Mouse (Mus musculus) liver, embryonic 13.5 days (tissue): Measurements from ENCODE around the gene Heca. TPM values are rescaled to one million over a fixed set of nuclear protein-coding genes. Genes with fewer than 3 reads are reported as not detected.
"Not testable (repeated sequence)": the region's sequence is repeated elsewhere in the genome, so short reads cannot be mapped to it uniquely, and the experiment has no call there.

ENCODE experiments used
- ATAC-seq: fragments of 200-750 bp; cut with Nextera tagmentation; 2 replicates; pipeline ENCODE4 v1.8.0; 2017; ENCODE audit warnings: low read depth, mild to moderate bottlenecking, moderate number of reproducible peaks, moderate library complexity
- DNase-seq: peaks from one replicate; pipeline ENCODE4 v3.0.0; 2022
- H3K27ac ChIP-seq: fragments of 300-500 bp; sonication (generic); 2 replicates; pipeline ENCODE4 v1.5.1; 2015; ENCODE audit warnings: moderate library complexity, mild to moderate bottlenecking, inconsistent platforms
- H3K27me3 ChIP-seq: fragments of 300-500 bp; sonication (generic); 2 replicates; pipeline ENCODE4 v1.6.1; 2015; ENCODE audit warnings: mild to moderate bottlenecking, inconsistent platforms
- H3K36me3 ChIP-seq: fragments of 300-500 bp; sonication (generic); 2 replicates; pipeline ENCODE4 v1.6.1; 2015; ENCODE audit warnings: mild to moderate bottlenecking, inconsistent platforms
- H3K4me1 ChIP-seq: fragments of 300-500 bp; sonication (generic); replicated peaks from 2 replicates; pipeline ENCODE4 v1.6.1; 2015; ENCODE audit warnings: inconsistent platforms
- H3K4me2 ChIP-seq: fragments of 300-500 bp; sonication (generic); 2 replicates; pipeline ENCODE4 v1.6.1; 2015; ENCODE audit warnings: inconsistent platforms, mild to moderate bottlenecking, moderate library complexity
- H3K4me3 ChIP-seq: fragments of 300-500 bp; sonication (generic); replicated peaks from 2 replicates; pipeline ENCODE4 v1.5.1; 2015; ENCODE audit warnings: mild to moderate bottlenecking, inconsistent platforms
- H3K9ac ChIP-seq: fragments of 300-500 bp; sonication (generic); 2 replicates; pipeline ENCODE4 v1.6.1; 2015; ENCODE audit warnings: mild to moderate bottlenecking, inconsistent platforms
- H3K9me3 ChIP-seq: fragments of 300-500 bp; sonication (generic); replicated peaks from 2 replicates; pipeline ENCODE4 v1.6.1; 2016; ENCODE audit warnings: inconsistent platforms
- WGBS: fragments of 180-500 bp; shearing (Covaris S2); methylation state at CpG from one replicate; pipeline ENCODE4 v1.1.7; 2015; ENCODE audit not compliant: insufficient replicate concordance; 5-methylcytosine and 5-hydroxymethylcytosine counted together
- polyA plus RNA-seq: library from polyadenylated mRNA; unstranded; fragments of >200 nt; fragmentation: Nextera tagmentation; extraction: Ambion mirVana; gene quantifications from 2 replicates; pipeline ENCODE4 v1.2.1, GENCODE M21; 2015

Heca gene
- polyA plus RNA-seq, 1 experiment from 2014 or later: 2.3 TPM

DNA sequence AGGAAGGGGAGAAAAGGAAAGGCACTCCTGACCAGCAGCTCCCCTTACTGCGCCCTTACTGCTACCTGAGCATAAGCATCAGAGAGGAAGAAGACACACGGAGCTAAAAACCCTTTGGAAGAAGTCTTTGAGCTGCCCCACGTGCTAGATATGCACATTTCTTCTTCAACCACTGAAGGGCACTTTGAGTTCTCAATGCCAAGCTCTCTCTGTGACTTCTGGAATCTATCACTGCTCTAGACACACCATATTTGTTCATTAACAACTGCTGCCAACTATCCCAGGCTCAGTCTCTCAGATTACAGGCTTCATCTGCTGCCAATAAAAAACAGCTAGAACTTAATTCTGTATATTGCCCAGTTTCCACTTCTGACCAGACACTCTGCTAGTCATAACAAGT, 15.7 kb downstream of the Heca start:
- Histone ChIP-seq H3K27ac (no peak overlapping the region), H3K9me3 (no peaks in the 10 kb centered on the region), H3K36me3 (no peaks in the 10 kb centered on the region), H3K9ac (no peak overlapping the region), H3K4me2 (no peak overlapping the region), H3K4me3 (no peak overlapping the region), H3K27me3 (no peaks in the 10 kb centered on the region), H3K4me1 (peaks cover 12% of the 10 kb centered on the region)
- WGBS: 66% methylated on average over 3 of the region's 3 CpGs
- no peak for DNase-seq
- ATAC-seq: no peak

DNA sequence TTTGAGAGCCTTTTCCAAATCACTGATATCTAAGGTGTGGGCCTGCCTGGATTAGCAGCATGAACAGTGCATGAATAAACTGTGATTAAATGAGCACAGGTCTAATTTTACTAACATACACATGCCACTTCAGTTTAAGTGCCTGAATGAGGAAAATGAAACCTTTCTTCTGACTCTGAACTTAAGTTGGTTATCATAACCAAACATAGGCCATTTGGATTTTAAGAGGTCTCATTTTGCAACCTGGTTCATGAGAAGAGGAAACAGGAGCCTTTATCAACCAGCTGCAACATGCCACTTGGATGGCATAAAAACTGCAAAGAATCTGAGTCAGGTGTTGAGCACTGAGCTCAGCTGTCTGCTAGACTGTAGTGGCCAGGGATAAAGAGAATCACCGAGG, 16.7 kb downstream of the Heca start:
- ATAC-seq: no peak
- Histone ChIP-seq H3K27me3 (no peaks in the 10 kb centered on the region), H3K27ac (no peak overlapping the region), H3K4me1 (peaks cover 12% of the 10 kb centered on the region), H3K36me3 (no peaks in the 10 kb centered on the region), H3K4me2 (no peak overlapping the region), H3K9me3 (no peaks in the 10 kb centered on the region), H3K9ac (no peak overlapping the region), H3K4me3 (no peak overlapping the region)
- no peak for DNase-seq
- WGBS: 24% methylated on average over 1 of the region's 1 CpGs

GRCm38 (mm10) chr10:17930445-17931083, 17.3 kb downstream of the Heca start:
- Histone ChIP-seq H3K27me3 (no peaks in the 10 kb centered on the region), H3K36me3 (no peaks in the 10 kb centered on the region), H3K9me3 (no peaks in the 10 kb centered on the region), H3K4me3 (no peak overlapping the region), H3K4me2 (no peak overlapping the region), H3K27ac (no peak overlapping the region), H3K9ac (no peak overlapping the region), H3K4me1 (peaks cover 12% of the 10 kb centered on the region)
- 41% methylated on average over 6 of the region's 6 CpGs for WGBS
- DNase-seq (no peak), ATAC-seq (no peak)

GRCm38 (mm10) chr10:17925200-17925599, 22.7 kb downstream of the Heca start:
- DNase-seq (no peak), ATAC-seq (no peak)
- H3K9ac ChIP-seq: no peak overlapping the region
- no peak overlapping the region for H3K4me3 ChIP-seq
- H3K9me3 ChIP-seq: no peaks in the 10 kb centered on the region
- 76% methylated on average over 3 of the region's 3 CpGs for WGBS
- H3K36me3 ChIP-seq: no peaks in the 10 kb centered on the region
- no peak overlapping the region for H3K4me2 ChIP-seq
- peaks cover 21% of the 10 kb centered on the region for H3K4me1 ChIP-seq
- no peak overlapping the region for H3K27ac ChIP-seq
- no peaks in the 10 kb centered on the region for H3K27me3 ChIP-seq

GRCm38 (mm10) chr10:17924166-17924565, 23.7 kb downstream of the Heca start:
- no peak overlapping the region for H3K27ac ChIP-seq
- 69% methylated on average over 3 of the region's 3 CpGs for WGBS
- ATAC-seq: no peak
- no peaks in the 10 kb centered on the region for H3K36me3 ChIP-seq
- no peak overlapping the region for H3K9ac ChIP-seq
- H3K4me3 ChIP-seq: no peak overlapping the region
- DNase-seq: no peak
- no peaks in the 10 kb centered on the region for H3K9me3 ChIP-seq
- H3K4me1 ChIP-seq: peaks cover 26% of the 10 kb centered on the region
- no peak overlapping the region for H3K4me2 ChIP-seq
- H3K27me3 ChIP-seq: no peaks in the 10 kb centered on the region

DNA sequence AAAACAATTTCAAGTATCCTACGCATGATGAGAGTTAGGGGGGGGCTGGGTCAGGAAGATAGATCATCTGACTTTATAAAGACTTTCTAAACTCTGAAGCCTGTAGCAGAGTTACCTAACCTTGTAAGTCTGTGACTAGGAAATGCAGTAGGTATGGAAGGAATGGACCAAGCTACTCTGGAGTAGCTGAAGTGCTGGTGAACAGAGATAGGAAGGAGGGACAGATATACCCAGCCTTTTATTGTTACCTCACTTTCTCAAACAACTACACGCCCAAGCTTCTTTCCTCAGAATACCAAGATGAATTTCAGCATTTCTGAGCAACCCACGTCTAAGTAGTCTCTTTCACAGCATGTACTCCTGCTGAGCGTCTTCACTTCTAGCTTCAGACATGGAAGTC, 26.5 kb downstream of the Heca start:
- no peaks in the 10 kb centered on the region for H3K9me3 ChIP-seq
- H3K27ac ChIP-seq: no peak overlapping the region
- no peaks in the 10 kb centered on the region for H3K27me3 ChIP-seq
- H3K9ac ChIP-seq: no peak overlapping the region
- peaks cover 23% of the 10 kb centered on the region for H3K4me1 ChIP-seq
- DNase-seq: no peak
- H3K4me2 ChIP-seq: no peak overlapping the region
- H3K4me3 ChIP-seq: no peak overlapping the region
- WGBS: 57% methylated on average over 4 of the region's 4 CpGs
- peak; percentile 47; the same call in 1 of the 2 replicates for ATAC-seq
- no peaks in the 10 kb centered on the region for H3K36me3 ChIP-seq

DNA sequence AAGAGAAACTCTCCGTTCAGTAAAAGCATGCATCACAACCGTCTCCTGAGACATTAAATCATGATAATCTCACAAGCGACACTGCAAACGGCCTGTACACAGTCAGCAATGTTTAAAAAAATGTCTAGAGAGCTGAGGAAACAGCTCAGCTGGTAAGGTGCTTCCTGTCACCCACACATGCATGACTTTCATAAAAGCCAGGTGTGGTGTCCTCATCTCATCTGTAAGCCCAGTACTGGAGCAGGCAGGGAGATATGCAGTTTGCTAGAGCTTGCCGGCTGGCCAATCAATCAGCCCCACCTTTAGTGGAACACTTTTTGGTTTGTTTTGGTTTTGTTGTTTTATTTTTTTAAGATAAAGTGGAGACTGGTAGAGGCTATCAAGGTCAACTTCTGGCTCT, 27.9 kb downstream of the Heca start:
- Histone ChIP-seq H3K27ac (no peak overlapping the region), H3K4me2 (no peak overlapping the region), H3K36me3 (peaks cover 9% of the 10 kb centered on the region), H3K4me1 (peaks cover 23% of the 10 kb centered on the region), H3K9ac (no peak overlapping the region), H3K27me3 (no peaks in the 10 kb centered on the region), H3K9me3 (no peaks in the 10 kb centered on the region), H3K4me3 (no peak overlapping the region)
- ATAC-seq (0 out of 2 replicates have a peak, but pooled peaks have one; percentile 31), DNase-seq (no peak)
- 63% methylated on average over 5 of the region's 5 CpGs for WGBS

DNA sequence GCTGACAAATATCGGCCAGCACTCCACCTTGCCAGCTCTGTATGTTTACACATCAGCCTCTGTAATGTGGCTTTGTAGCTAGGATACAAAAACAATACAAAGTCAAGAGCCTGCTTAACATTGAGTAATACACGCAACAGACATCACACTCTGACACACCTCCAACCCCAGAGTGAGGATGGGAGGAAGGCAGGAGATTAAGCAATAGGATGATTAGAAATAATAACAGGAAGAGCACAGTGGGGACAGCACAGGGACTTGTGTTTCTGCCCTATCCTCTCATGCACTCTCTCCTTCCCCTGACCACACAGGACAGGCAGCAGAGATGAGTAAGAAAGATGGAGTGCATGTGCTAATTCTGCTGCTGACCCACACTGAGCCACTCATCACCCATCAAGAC, 28.8 kb downstream of the Heca start:
- no peak for DNase-seq
- no peak for ATAC-seq

GRCm38 (mm10) chr10:17908731-17909130, 39.1 kb downstream of the Heca start:
- ATAC-seq (no peak), DNase-seq (no peak)
- Histone ChIP-seq H3K9ac (no peak overlapping the region), H3K9me3 (no peaks in the 10 kb centered on the region), H3K27me3 (no peaks in the 10 kb centered on the region), H3K27ac (no peak overlapping the region), H3K4me3 (no peak overlapping the region), H3K36me3 (peaks cover 9% of the 10 kb centered on the region), H3K4me2 (no peak overlapping the region), H3K4me1 (no peaks in the 10 kb centered on the region)
- 74% methylated on average over 4 of the region's 4 CpGs for WGBS

More for the DNA sequence above, 28.8 kb downstream of the Heca start:
- Histone ChIP-seq H3K4me2 (no peak overlapping the region), H3K27ac (no peak overlapping the region), H3K4me1 (peaks cover 21% of the 10 kb centered on the region), H3K9me3 (no peaks in the 10 kb centered on the region), H3K9ac (no peak overlapping the region), H3K4me3 (no peak overlapping the region), H3K36me3 (peaks cover 11% of the 10 kb centered on the region), H3K27me3 (no peaks in the 10 kb centered on the region)
- 63% methylated on average over 2 of the region's 2 CpGs for WGBS

GRCm38 (mm10) chr10:17906405-17906804, 41.5 kb downstream of the Heca start:
- WGBS: 80% methylated on average over 3 of the region's 3 CpGs
- not testable (repeated sequence) for H3K4me2 ChIP-seq, H3K27me3 ChIP-seq, H3K9ac ChIP-seq, H3K4me1 ChIP-seq, DNase-seq, H3K27ac ChIP-seq, ATAC-seq, H3K4me3 ChIP-seq, H3K9me3 ChIP-seq
- H3K36me3 ChIP-seq: peaks cover 18% of the 10 kb centered on the region

GRCm38 (mm10) chr10:17903449-17903848, 44.4 kb downstream of the Heca start:
- 81% methylated on average over 2 of the region's 2 CpGs for WGBS
- no peaks in the 10 kb centered on the region for H3K27me3 ChIP-seq
- H3K9me3 ChIP-seq: no peaks in the 10 kb centered on the region
- no peak overlapping the region for H3K9ac ChIP-seq
- ATAC-seq (no peak), DNase-seq (no peak)
- no peaks in the 10 kb centered on the region for H3K4me1 ChIP-seq
- H3K27ac ChIP-seq: no peak overlapping the region
- no peak overlapping the region for H3K4me3 ChIP-seq
- no peak overlapping the region for H3K4me2 ChIP-seq
- peaks cover 18% of the 10 kb centered on the region for H3K36me3 ChIP-seq

GRCm38 (mm10) chr10:17880724-17881123, 67.1 kb downstream of the Heca start:
- no peak overlapping the region for H3K4me3 ChIP-seq
- ATAC-seq (no peak), DNase-seq (no peak)
- H3K4me1 ChIP-seq: no peaks in the 10 kb centered on the region
- H3K27ac ChIP-seq: no peak overlapping the region
- H3K9ac ChIP-seq: no peak overlapping the region
- no peak overlapping the region for H3K4me2 ChIP-seq
- no peaks in the 10 kb centered on the region for H3K27me3 ChIP-seq
- H3K36me3 ChIP-seq: no peaks in the 10 kb centered on the region
- H3K9me3 ChIP-seq: no peaks in the 10 kb centered on the region
- WGBS: 56% methylated on average over 2 of the region's 2 CpGs
